Comparison of ENCODE assay signal across 32 mouse cellular contexts in the genomic region with DNA sequence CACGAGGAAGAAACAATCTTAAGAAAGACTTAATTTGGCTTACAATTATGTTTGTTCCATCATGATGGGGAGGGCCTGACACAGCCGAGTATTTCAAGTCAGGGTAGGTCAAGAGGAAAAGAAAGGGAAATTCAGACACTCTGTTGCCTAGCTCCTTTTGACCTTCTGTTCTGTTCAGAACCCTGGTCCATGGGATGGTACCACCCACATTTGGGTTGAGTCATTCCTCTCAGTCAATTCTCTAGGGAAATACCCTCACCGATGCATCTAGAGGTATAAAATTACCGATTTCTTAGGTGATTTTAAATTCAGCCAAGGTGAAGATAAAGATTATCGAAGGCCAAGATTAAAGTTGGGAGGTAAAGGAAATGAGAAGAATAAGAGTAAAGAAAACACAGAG.
"Had no signal": no experiment of that assay in that cellular context is flagged by ENCODE, and none has a peak within 500 bp of the region (broad histone marks: within the 10 kb centered on the region; RNA-seq: fewer than 3 reads in every experiment).

No protein-coding gene starts in this region.

- H3K4me2 ChIP-seq: limb, embryonic 12.5 days; limb, embryonic 13.5 days; limb, embryonic 15.5 days; liver, embryonic 11.5 days; liver, embryonic 12.5 days; liver, embryonic 13.5 days; liver, embryonic 15.5 days; lung, embryonic 14.5 days; lung, embryonic 15.5 days; midbrain, embryonic 11.5 days; midbrain, embryonic 12.5 days; midbrain, embryonic 13.5 days; midbrain, embryonic 15.5 days; neural tube, embryonic 12.5 days had no signal

- H3K36me3 ChIP-seq: limb, embryonic 10.5 days; limb, embryonic 12.5 days; limb, embryonic 13.5 days; limb, embryonic 15.5 days; liver, embryonic 12.5 days; liver, embryonic 13.5 days; liver, embryonic 15.5 days; lung, embryonic 15.5 days; midbrain, embryonic 10.5 days; midbrain, embryonic 12.5 days; midbrain, embryonic 13.5 days; midbrain, embryonic 15.5 days; neural tube, embryonic 12.5 days had no signal

- H3K4me1 ChIP-seq: limb, embryonic 10.5 days; limb, embryonic 12.5 days; limb, embryonic 13.5 days; limb, embryonic 15.5 days; liver, embryonic 12.5 days; liver, embryonic 13.5 days; liver, embryonic 15.5 days; lung, embryonic 15.5 days; midbrain, embryonic 10.5 days; midbrain, embryonic 12.5 days; midbrain, embryonic 15.5 days; neural tube, embryonic 12.5 days had no signal

- H3K27me3 ChIP-seq: limb, embryonic 12.5 days; limb, embryonic 13.5 days; limb, embryonic 15.5 days; liver, embryonic 12.5 days; liver, embryonic 13.5 days; liver, embryonic 15.5 days; lung, embryonic 15.5 days; megakaryocyte, embryonic 14.5 days; midbrain, embryonic 12.5 days; midbrain, embryonic 13.5 days; midbrain, embryonic 15.5 days; neural tube, embryonic 12.5 days had no signal

- H3K27ac ChIP-seq: limb, embryonic 10.5 days; limb, embryonic 12.5 days; limb, embryonic 13.5 days; limb, embryonic 15.5 days; liver, embryonic 12.5 days; liver, embryonic 13.5 days; liver, embryonic 14.5 days; liver, embryonic 15.5 days; lung, embryonic 15.5 days; macrophage; midbrain, embryonic 10.5 days; midbrain, embryonic 12.5 days; midbrain, embryonic 13.5 days; midbrain, embryonic 15.5 days; neural tube, embryonic 12.5 days had no signal

- H3K9ac ChIP-seq: limb, embryonic 12.5 days; limb, embryonic 13.5 days; limb, embryonic 15.5 days; liver, embryonic 12.5 days; liver, embryonic 13.5 days; liver, embryonic 14.5 days; liver, embryonic 15.5 days; liver, postnatal 0 days; lung, embryonic 14.5 days; lung, embryonic 15.5 days; midbrain, embryonic 12.5 days; midbrain, embryonic 13.5 days; midbrain, embryonic 15.5 days; neural tube, embryonic 12.5 days had no signal

- H3K4me3 ChIP-seq: limb, embryonic 10.5 days; limb, embryonic 12.5 days; limb, embryonic 13.5 days; limb, embryonic 15.5 days; liver, embryonic 12.5 days; liver, embryonic 13.5 days; liver, embryonic 15.5 days; lung, embryonic 15.5 days; megakaryocyte, embryonic 14.5 days; midbrain, embryonic 10.5 days; midbrain, embryonic 12.5 days; midbrain, embryonic 13.5 days; midbrain, embryonic 15.5 days; myocyte; neural tube, embryonic 12.5 days had no signal

- H3K9me3 ChIP-seq: limb, embryonic 10.5 days; limb, embryonic 12.5 days; limb, embryonic 13.5 days; limb, embryonic 15.5 days; liver, embryonic 12.5 days; liver, embryonic 13.5 days; liver, embryonic 15.5 days; lung, embryonic 15.5 days; midbrain, embryonic 10.5 days; midbrain, embryonic 12.5 days; midbrain, embryonic 13.5 days; midbrain, embryonic 15.5 days; neural tube, embryonic 12.5 days had no signal

- DNase-seq: left cerebral cortex, postnatal 4 days; liver; liver, embryonic 13.5 days; liver, postnatal 0 days; lung, adult 18-20 months; lung, adult 2 months; lung, embryonic 14.5 days; lung, postnatal 10 days; lung, postnatal 14 days; lung, postnatal 36 days; lung, postnatal 4 days; midbrain, embryonic 14.5 days had no signal

- ATAC-seq: liver, embryonic 12.5 days; liver, postnatal 0 days; lung, postnatal 0 days; midbrain, embryonic 13.5 days; midbrain, embryonic 15.5 days; midbrain, embryonic 16.5 days had no signal
